Mouse (Mus musculus) spleen, adult 2 months (tissue): ENCODE data around the gene Rbm4b.

Experiments used
- CTCF ChIP-seq: fragments of 200-500 bp; IDR thresholded peaks from 2 replicates; pipeline ENCODE4 v1.5.1; 2011; ENCODE audit warnings: mild to moderate bottlenecking, inconsistent platforms; ENCODE audit not compliant: insufficient read depth, insufficient read length, insufficient replicate concordance; ENCODE audit errors: extremely low read depth
- POLR2A ChIP-seq: fragments of 200-500 bp; IDR thresholded peaks from 2 replicates; pipeline ENCODE4 v1.6.1; 2011; ENCODE audit warnings: low read depth, low read length, inconsistent platforms

DNA sequence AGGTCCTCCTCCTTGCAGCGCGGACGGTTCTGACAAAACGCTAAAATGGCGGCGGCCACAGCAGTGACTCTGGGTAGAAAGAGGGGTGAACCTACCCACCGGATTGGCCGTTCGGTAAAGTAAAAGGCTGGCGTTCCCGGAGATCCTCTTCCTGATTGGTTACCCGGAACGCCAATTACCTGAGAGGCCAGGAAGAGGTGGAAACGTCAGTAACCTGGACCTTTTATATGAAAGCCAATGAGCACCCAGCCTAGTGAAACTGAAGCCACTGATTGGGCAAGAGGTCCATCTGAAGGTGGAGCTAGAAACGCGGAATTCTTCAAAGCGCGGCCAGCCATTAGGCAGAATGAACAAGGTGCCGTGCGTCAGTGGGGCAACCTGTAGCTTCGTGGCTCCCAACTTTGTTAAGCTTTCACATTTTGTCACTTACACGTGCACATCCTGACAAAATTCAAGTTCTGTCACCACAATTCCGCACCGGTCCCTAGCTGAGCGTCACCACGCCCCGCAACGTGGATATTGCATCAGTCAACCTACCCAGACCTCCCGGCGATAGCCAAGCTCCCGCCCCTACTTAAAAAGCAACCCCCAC is 37.6 kb downstream of the Rbm4b start, which contains the start of gene Rbm4:
- TF ChIP-seq CTCF (no peak), POLR2A (no peak; the same call in 1 of the 2 replicates)
